Mouse (Mus musculus): ENCODE results near the gene Wwox. TPM values are rescaled to one million over a fixed set of nuclear protein-coding genes. Genes with fewer than 3 reads are reported as not detected.
"Not testable (repeated sequence)": the region's sequence is repeated elsewhere in the genome, so short reads cannot be mapped to it uniquely, and the experiment has no call there.

Gene Wwox
- polyA plus RNA-seq, 1 experiment from 2014 or later, result 16.0 TPM

DNA sequence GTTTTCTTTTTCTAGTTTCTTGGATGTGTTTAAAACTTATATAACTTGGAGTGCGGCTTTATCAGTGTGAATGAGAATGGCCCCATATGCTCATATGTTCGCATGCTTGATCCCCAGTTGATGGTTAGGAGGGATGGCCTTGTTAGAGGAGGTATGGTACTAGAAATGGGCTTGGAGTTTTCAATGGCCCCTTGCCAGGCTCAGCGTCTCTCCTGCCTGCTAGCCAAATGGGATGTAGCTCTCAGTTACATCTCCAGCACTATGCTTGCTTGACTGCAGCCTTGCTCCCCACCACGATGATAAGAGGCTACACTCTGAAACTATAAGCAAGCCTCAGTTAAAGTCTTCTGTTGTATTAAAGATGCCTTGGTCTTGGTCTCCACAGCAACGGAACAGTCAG is 387.5 kb downstream of the Wwox start:
- H3K27me3 ChIP-seq, result no peaks in the 10 kb centered on the region
- no peaks in the 10 kb centered on the region for H3K4me1 ChIP-seq
- H3K9ac ChIP-seq, result no peak overlapping the region
- H3K4me3 ChIP-seq (replicated peaks), result no peak overlapping the region
- H3K9me3 ChIP-seq (replicated peaks), result no peaks in the 10 kb centered on the region
- no peak overlapping the region for H3K27ac ChIP-seq
- H3K36me3 ChIP-seq, result no peaks in the 10 kb centered on the region
- 84% methylated on average over 5 of the region's 5 CpGs for WGBS
- H3K4me2 ChIP-seq, result no peak overlapping the region
- ATAC-seq (replicated peaks; ENCODE audit: low FRiP score), result no peak

DNA sequence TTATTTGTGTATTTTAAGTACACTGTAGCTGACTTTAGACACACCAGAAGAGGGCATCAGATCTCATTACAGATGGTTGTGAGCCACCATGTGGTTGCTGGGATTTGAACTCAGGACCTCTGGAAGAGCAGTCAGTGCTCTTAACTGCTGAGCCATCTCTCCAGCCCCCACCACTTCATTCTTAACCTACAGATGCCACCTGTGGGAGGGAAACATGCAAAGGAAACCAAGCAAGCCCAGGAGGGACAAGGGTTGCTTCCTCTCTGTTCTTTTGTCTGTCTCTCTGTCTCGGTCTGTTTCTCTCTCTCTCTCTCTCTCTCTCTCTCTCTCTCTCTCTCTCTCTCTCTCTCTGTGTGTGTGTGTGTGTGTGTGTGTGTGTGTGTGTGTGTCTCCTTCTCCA is 388.4 kb downstream of the Wwox start:
- H3K4me3 ChIP-seq (replicated peaks); H3K4me2 ChIP-seq; H3K27me3 ChIP-seq; H3K9me3 ChIP-seq (replicated peaks); ATAC-seq (replicated peaks; ENCODE audit: low FRiP score); H3K4me1 ChIP-seq; H3K36me3 ChIP-seq; H3K9ac ChIP-seq; H3K27ac ChIP-seq: not testable (repeated sequence)
- WGBS, result 46% methylated on average over 1 of the region's 1 CpGs

DNA sequence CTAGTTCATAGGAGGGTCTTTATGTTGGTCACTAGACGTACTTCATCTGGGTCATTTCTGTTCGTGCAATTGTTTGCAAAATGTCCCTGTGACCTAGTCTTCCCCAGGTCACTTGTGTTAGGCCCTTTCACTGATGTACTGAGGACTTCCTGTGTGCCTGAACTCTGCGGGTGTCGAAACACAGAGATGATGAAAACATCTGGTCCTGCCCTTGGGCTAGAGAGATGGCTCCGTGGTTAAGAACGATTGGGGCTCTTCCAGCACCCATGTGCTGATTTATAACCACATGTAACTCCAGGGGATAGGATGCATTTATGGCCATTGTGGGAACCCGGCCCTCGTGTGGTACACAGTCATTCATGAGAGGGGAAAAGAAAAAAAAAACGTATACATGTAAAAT is 392.1 kb downstream of the Wwox start:
- WGBS, result 57% methylated on average over 9 of the region's 9 CpGs
- no peak overlapping the region for H3K4me3 ChIP-seq (replicated peaks)

DNA sequence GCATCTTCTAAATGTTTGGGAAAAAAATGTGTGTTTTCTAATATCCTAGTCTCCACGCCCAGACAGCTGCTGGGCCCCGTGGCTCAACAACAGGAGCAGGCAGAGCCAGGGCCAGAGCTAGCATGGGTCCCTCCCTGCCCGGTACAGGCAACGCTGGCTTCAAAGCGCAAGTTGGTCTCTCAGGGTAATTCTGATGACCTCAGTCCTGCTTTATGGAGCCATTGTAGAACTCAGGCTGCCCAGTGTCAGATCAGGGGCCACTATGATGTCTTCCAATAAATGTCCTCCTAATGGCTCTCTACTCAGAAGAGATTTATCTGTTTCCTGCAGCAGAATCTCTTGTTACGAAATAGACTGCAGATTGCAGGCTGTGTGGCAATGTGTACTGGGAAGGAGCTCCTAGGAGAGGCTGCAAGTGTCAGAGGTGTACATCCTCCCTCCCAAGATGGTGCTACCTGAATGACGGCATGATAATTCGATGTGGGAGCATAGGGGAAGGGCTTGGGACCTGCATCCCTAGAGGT is 392.9 kb downstream of the Wwox start:
- Histone ChIP-seq H3K36me3 (no peaks in the 10 kb centered on the region), H3K4me2 (no peak overlapping the region), H3K27me3 (no peaks in the 10 kb centered on the region), H3K4me1 (peaks cover 3% of the 10 kb centered on the region; the same call in 1 of the 2 replicates), H3K27ac (no peak overlapping the region), H3K4me3 (replicated peaks) (no peak overlapping the region), H3K9ac (no peak overlapping the region), H3K9me3 (replicated peaks) (no peaks in the 10 kb centered on the region)
- no peak for ATAC-seq (replicated peaks; ENCODE audit: low FRiP score)
- WGBS, result 53% methylated on average over 8 of the region's 8 CpGs

More for the DNA sequence above, 392.1 kb downstream of the Wwox start:
- no peaks in the 10 kb centered on the region for H3K27me3 ChIP-seq
- H3K4me1 ChIP-seq, result peaks cover 3% of the 10 kb centered on the region; the same call in 1 of the 2 replicates
- no peak for ATAC-seq (replicated peaks; ENCODE audit: low FRiP score)
- no peak overlapping the region for H3K4me2 ChIP-seq
- H3K36me3 ChIP-seq, result no peaks in the 10 kb centered on the region
- H3K9ac ChIP-seq, result no peak overlapping the region
- no peaks in the 10 kb centered on the region for H3K9me3 ChIP-seq (replicated peaks)
- H3K27ac ChIP-seq, result no peak overlapping the region

DNA sequence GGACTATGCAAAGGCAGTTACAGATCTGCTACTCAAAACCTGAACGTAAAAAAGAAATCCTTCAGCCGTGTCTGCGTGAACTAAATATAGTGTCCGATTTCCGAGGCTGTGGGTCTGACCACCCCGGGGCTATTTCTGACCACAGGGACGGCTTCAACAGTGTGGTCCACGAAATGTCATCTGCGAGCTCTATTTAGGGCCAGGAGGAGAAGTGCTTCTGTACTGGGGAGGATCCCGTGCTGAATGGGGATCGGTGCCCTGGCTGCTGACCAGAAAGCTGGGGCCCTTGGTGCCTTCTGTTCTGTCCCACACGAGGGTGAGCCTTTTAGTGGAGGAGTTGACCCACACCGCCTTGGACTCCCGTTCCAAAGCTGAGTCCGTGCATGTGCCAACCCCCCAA is 395.3 kb downstream of the Wwox start:
- Histone ChIP-seq H3K9me3 (replicated peaks) (no peaks in the 10 kb centered on the region), H3K4me1 (peaks cover 3% of the 10 kb centered on the region; the same call in 1 of the 2 replicates), H3K4me2 (no peak overlapping the region), H3K4me3 (replicated peaks) (no peak overlapping the region), H3K27me3 (no peaks in the 10 kb centered on the region), H3K36me3 (no peaks in the 10 kb centered on the region), H3K9ac (no peak overlapping the region), H3K27ac (no peak overlapping the region)
- no peak for ATAC-seq (replicated peaks; ENCODE audit: low FRiP score)
- WGBS, result 53% methylated on average over 15 of the region's 15 CpGs

DNA sequence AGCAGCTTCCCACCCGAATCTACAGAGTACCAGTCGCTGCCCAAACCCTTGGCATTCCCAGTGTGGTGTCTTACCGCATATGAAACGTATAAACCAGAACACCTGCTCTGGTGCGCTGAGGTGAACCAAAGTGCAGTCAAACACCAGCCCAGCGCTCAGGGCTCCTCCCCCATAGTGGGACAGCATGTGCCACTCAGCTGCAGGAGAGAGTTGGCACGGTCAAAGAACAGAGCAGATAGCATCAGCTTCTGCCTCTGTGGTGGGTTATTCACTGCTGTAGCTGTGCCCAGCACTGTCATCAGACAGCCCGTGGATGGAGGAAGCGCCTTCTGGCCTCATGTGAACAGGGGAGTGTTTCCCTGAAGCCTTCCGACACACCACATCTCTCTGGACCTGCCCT is 400.5 kb downstream of the Wwox start:
- no peaks in the 10 kb centered on the region for H3K36me3 ChIP-seq
- H3K27ac ChIP-seq, result no peak overlapping the region
- no peak overlapping the region for H3K9ac ChIP-seq
- H3K4me2 ChIP-seq, result no peak overlapping the region
- 81% methylated on average over 10 of the region's 10 CpGs for WGBS
- no peak overlapping the region for H3K4me3 ChIP-seq (replicated peaks)
- no peaks in the 10 kb centered on the region for H3K27me3 ChIP-seq
- no peaks in the 10 kb centered on the region for H3K9me3 ChIP-seq (replicated peaks)
- no peaks in the 10 kb centered on the region for H3K4me1 ChIP-seq
- ATAC-seq (replicated peaks; ENCODE audit: low FRiP score), result no peak

DNA sequence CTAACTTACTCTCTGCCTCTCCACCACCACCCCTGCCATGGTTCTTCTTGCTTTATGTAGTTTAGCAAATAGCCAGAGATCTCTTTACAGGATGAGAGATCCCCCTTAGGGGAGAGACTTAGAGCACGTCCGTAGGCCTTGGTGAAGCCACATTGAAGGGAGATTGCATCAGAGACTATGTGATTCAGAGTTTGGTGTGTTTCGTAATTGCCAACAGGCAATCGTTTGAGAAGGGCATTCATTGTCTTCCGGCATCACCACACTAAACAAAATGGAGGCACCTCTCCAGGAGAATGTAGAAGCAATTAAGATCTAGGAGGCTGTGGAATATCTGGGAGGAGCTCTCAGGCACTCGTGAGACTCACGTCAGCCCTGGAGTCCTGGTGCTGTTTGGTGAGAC is 408.2 kb downstream of the Wwox start:
- Histone ChIP-seq H3K36me3 (no peaks in the 10 kb centered on the region), H3K4me1 (peaks cover 24% of the 10 kb centered on the region), H3K4me2 (no peak overlapping the region), H3K4me3 (replicated peaks) (no peak overlapping the region), H3K9me3 (replicated peaks) (no peaks in the 10 kb centered on the region), H3K27me3 (0 out of 2 replicates have a peak, but pooled peaks cover 7% of the 10 kb centered on the region), H3K27ac (no peak overlapping the region), H3K9ac (no peak overlapping the region)
- no peak for ATAC-seq (replicated peaks; ENCODE audit: low FRiP score)
- WGBS, result 91% methylated on average over 7 of the region's 7 CpGs

DNA sequence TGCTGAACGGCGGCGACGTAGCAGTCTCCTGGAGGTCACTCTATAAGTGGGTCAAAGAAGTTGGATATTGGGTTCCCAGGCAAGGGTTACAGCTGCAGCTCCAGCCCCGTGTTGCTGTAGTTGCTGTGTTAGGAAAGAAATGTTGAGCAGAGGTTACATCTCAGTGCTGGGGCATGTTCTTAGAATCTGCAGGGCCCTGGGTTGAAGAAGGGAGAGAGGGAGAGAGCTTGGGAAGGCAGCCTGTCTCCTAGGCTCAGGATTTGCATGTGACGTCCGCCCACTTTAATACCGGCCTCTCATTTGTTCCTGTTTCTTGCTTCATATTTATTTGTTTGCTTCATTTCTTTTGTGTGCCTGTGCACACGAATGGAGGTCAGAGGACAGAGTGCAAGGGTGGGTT is 410.0 kb downstream of the Wwox start:
- Histone ChIP-seq H3K27me3 (0 out of 2 replicates have a peak, but pooled peaks cover 7% of the 10 kb centered on the region), H3K9me3 (replicated peaks) (no peaks in the 10 kb centered on the region), H3K36me3 (no peaks in the 10 kb centered on the region), H3K4me2 (no peak overlapping the region), H3K9ac (no peak overlapping the region), H3K27ac (no peak overlapping the region), H3K4me3 (replicated peaks) (no peak overlapping the region), H3K4me1 (peaks cover 31% of the 10 kb centered on the region)
- no peak for ATAC-seq (replicated peaks; ENCODE audit: low FRiP score)
- 55% methylated on average over 9 of the region's 9 CpGs for WGBS

GRCm38 (mm10) chr8:114850014-114850870 is 410.8 kb downstream of the Wwox start:
- H3K4me1 ChIP-seq, result peaks cover 31% of the 10 kb centered on the region
- no peaks in the 10 kb centered on the region for H3K9me3 ChIP-seq (replicated peaks)
- H3K27me3 ChIP-seq, result 0 out of 2 replicates have a peak, but pooled peaks cover 7% of the 10 kb centered on the region
- no peak overlapping the region for H3K4me3 ChIP-seq (replicated peaks)
- 46% methylated on average over 13 of the region's 15 CpGs for WGBS
- 0 out of 2 replicates have a peak overlapping the region, but pooled peaks have one; percentile 8 for H3K4me2 ChIP-seq
- H3K27ac ChIP-seq, result no peak overlapping the region
- no peaks in the 10 kb centered on the region for H3K36me3 ChIP-seq
- peak; percentile 61 for ATAC-seq (replicated peaks; ENCODE audit: low FRiP score)
- no peak overlapping the region for H3K9ac ChIP-seq

GRCm38 (mm10) chr8:114853765-114854164 is 414.3 kb downstream of the Wwox start:
- Histone ChIP-seq H3K36me3 (no peaks in the 10 kb centered on the region), H3K27ac (no peak overlapping the region), H3K9ac (no peak overlapping the region), H3K4me1 (peaks cover 31% of the 10 kb centered on the region), H3K4me3 (replicated peaks) (no peak overlapping the region), H3K27me3 (0 out of 2 replicates have a peak, but pooled peaks cover 4% of the 10 kb centered on the region), H3K9me3 (replicated peaks) (no peaks in the 10 kb centered on the region), H3K4me2 (no peak overlapping the region)
- ATAC-seq (replicated peaks; ENCODE audit: low FRiP score), result no peak
- 88% methylated on average over 4 of the region's 4 CpGs for WGBS

DNA sequence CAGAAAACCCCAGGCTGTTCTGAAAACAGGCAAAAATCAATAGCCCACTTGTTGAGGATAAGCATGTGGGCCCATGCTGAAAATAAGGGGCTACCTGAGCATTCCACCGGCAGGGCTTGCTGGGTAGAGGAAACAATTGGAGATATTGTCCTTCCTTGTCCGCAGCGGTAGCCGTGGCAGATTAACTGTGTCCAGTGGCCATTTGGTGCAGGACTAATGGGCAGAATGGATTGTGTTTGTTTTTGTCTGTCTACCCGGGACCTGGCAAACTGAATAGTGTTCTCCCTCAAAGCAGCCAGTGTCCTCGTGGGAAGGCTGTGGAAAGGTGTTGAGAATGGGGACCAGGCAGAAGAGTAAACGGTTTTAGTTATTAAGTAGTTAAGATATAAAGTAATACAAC is 416.4 kb downstream of the Wwox start:
- Histone ChIP-seq H3K27ac (no peak overlapping the region), H3K4me2 (no peak overlapping the region), H3K36me3 (no peaks in the 10 kb centered on the region), H3K4me1 (peaks cover 13% of the 10 kb centered on the region), H3K4me3 (replicated peaks) (no peak overlapping the region), H3K27me3 (no peaks in the 10 kb centered on the region), H3K9me3 (replicated peaks) (no peaks in the 10 kb centered on the region), H3K9ac (no peak overlapping the region)
- ATAC-seq (replicated peaks; ENCODE audit: low FRiP score), result no peak
- WGBS, result 30% methylated on average over 7 of the region's 7 CpGs

DNA sequence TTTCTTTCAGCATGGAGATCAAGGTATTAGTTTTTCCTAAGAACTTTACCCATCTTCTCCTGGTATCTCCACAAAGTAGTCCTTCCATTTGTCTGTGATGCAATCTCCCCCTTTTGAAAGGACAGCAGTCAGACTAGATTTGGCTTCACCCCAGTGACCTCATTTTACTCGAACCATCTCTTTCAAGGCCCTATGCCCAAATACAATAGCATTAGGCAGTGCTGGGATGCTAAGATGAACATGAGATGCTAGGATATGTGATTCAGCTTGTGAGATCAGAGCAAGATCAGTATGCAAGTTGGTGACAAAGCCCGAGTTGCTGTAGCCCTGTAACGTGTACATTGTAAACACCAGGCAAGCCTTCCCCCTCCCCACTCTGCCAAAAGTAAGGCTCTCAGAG is 426.5 kb downstream of the Wwox start:
- Histone ChIP-seq H3K9ac (no peak overlapping the region), H3K36me3 (no peaks in the 10 kb centered on the region), H3K4me1 (peaks cover 5% of the 10 kb centered on the region; the same call in 1 of the 2 replicates), H3K4me3 (replicated peaks) (no peak overlapping the region), H3K27me3 (no peaks in the 10 kb centered on the region), H3K9me3 (replicated peaks) (no peaks in the 10 kb centered on the region), H3K4me2 (no peak overlapping the region), H3K27ac (no peak overlapping the region)
- WGBS, result 81% methylated on average over 3 of the region's 3 CpGs
- ATAC-seq (replicated peaks; ENCODE audit: low FRiP score), result no peak
